Mouse (Mus musculus): Measurements from ENCODE around the gene Kantr. TPM values are rescaled to one million over a fixed set of nuclear protein-coding genes. Genes with fewer than 3 reads are reported as not detected.

The Kantr gene
- total RNA-seq, 4 experiments from 2014 or later = 12.9 to 21.2 (median 18.2) TPM

GRCm38 (mm10) chrX:152279384-152279783 lies 47.9 kb downstream of the Kantr start:
- DNase-seq = no peak

- DNase-seq = no peak
Measured at GRCm38 (mm10) chrX:152271189-152271588, 56.1 kb downstream of the Kantr start.

Other genes starting within 250 kb of the Kantr start
- gene Iqsec2, start 183.2 kb downstream of the Kantr start, total RNA-seq (2022) = 10 to 100 TPM; 31.6 to 64.3 (median 46.3) TPM
- 10 to 100 TPM; 57.9 to 98.4 (median 77.3) TPM for gene Kdm5c, start 94.5 kb downstream of the Kantr start, total RNA-seq (2022)
- 10 to 100 TPM; 43.6 to 97.6 (median 77.6) TPM for gene Tspyl2, start 14.9 kb upstream of the Kantr start, total RNA-seq (2022)
- 1 to 10 TPM; 1.2 to 4.1 (median 2.9) TPM for gene Gpr173, start 41.2 kb upstream of the Kantr start, total RNA-seq (2022)
- gene Cldn34a, start 235.8 kb upstream of the Kantr start, total RNA-seq (2022) = not detected

Measured in adrenal gland, adult 8-10 months (tissue).